Mouse (Mus musculus) brown adipose tissue, adult 24 weeks (tissue): Measurements from ENCODE around the gene Rhpn2. TPM values are rescaled to one million over a fixed set of nuclear protein-coding genes. Genes with fewer than 3 reads are reported as not detected.
"Not testable (repeated sequence)": the region's sequence is repeated elsewhere in the genome, so short reads cannot be mapped to it uniquely, and the experiment has no call there.

ENCODE experiments used
- H3K27ac ChIP-seq: fragments of 200-500 bp; replicated peaks from 2 replicates; pipeline ENCODE4 v1.5.1; 2012; ENCODE audit warnings: low read depth, mild to moderate bottlenecking, low read length
- H3K4me1 ChIP-seq: fragments of 200-500 bp; 2 replicates; pipeline ENCODE4 v1.6.1; 2012; ENCODE audit warnings: low read length, mixed read lengths; ENCODE audit not compliant: control insufficient read depth, insufficient read depth, insufficient read length
- H3K4me3 ChIP-seq: fragments of 200-500 bp; 2 replicates; pipeline ENCODE4 v1.5.1; 2012; ENCODE audit warnings: low read depth, mild to moderate bottlenecking, low read length, moderate library complexity; ENCODE audit not compliant: insufficient read depth
- polyA plus RNA-seq: library from polyadenylated mRNA; stranded (reverse); fragments of >200 nt; gene quantifications from 2 replicates; pipeline ENCODE4 v1.2.4, GENCODE M21; 2012; ENCODE audit not compliant: missing spikeins, insufficient read depth, insufficient read length

The Rhpn2 gene
- polyA plus RNA-seq = 2.0 and 3.6 TPM in 2 replicates

GRCm38 (mm10) chr7:35333692-35334526 is at the start of gene Rhpn2:
TSS of gene Rhpn2 (plus strand) at chr7:35334170.
- Histone ChIP-seq H3K27ac (no peak within 1 kb of the TSS; the same call in 1 of the 2 replicates), H3K4me1 (no peaks in the 10 kb centered on the region), H3K4me3 (peak within 1 kb of the TSS; percentile 66)

DNA sequence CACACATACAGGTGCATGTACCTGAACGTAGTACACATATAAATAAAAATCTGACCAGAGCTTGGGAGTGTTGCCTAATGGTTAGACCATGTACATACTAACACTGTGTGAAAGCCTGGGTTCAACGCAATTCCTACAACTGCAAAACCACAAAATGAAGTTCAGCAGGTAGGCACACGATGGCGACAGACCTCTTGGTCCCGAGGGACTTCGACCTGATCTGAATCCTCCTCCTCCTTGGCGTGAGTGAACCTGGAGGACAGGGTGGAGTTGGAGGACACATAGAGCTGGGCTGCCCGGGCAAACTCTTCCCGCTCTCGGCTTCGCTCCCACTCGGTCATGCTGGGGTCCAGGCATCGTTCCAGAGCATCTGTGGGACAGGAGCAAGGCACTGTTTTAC is 40.5 kb upstream of the Rhpn2 start:
- no peaks in the 10 kb centered on the region for H3K4me1 ChIP-seq
- no peak overlapping the region for H3K4me3 ChIP-seq
- no peak overlapping the region for H3K27ac ChIP-seq

DNA sequence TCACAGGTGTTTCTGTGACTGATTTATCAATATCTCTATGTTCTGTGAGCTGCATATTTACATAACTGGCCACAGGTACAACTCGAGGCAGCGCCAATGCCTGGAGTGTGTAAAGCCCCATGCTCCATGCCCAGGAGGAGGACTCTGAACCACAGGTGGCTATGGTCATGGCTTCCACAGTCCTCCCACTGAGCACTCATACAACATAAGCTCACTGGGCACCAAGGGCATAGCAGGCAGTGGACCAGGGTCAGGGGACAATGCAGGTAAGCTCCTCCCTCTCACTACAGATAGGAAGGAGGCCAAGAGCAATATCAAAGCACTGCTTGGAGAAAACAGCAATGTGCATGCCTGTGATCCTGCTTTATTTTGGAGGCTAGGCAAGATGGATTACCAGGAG is 38.3 kb upstream of the Rhpn2 start:
- H3K4me1 ChIP-seq = no peaks in the 10 kb centered on the region
- H3K27ac ChIP-seq = no peak overlapping the region
- no peak overlapping the region for H3K4me3 ChIP-seq

DNA sequence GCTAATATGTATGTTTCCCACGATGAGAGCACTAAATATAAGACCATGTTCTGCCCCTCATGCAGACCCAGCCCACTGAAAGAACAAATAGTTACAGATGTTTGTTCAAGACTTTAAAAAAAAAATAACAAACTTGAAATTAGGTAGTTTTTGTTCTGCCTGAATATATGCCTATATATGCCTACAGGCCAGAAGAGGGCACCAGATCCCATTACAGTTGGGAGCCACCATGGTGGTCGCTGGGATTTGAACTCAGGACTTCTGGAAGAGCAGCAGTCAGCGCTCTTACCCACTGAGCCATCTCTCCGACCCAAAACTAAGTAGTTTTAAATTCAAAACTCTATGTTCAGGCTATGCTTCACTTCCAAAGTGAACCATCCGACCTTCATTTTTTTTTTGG is 36.1 kb upstream of the Rhpn2 start:
- Histone ChIP-seq H3K4me1 (no peaks in the 10 kb centered on the region), H3K4me3 (no peak overlapping the region), H3K27ac (no peak overlapping the region)

- Histone ChIP-seq H3K4me1 (no peaks in the 10 kb centered on the region), H3K27ac (no peak overlapping the region; the same call in 1 of the 2 replicates), H3K4me3 (no peak overlapping the region)
These were observed 34.3 kb upstream of the Rhpn2 start for GRCm38 (mm10) chr7:35299656-35300055.

- Histone ChIP-seq H3K27ac (no peak overlapping the region), H3K4me3 (no peak overlapping the region)
These were observed 33.2 kb upstream of the Rhpn2 start for GRCm38 (mm10) chr7:35300792-35301191.

GRCm38 (mm10) chr7:35311214-35311613 is 22.8 kb upstream of the Rhpn2 start:
- no peak overlapping the region for H3K4me3 ChIP-seq
- H3K4me1 ChIP-seq = no peaks in the 10 kb centered on the region
- no peak overlapping the region for H3K27ac ChIP-seq

More at GRCm38 (mm10) chr7:35300792-35301191, 33.2 kb upstream of the Rhpn2 start:
- no peaks in the 10 kb centered on the region for H3K4me1 ChIP-seq

DNA sequence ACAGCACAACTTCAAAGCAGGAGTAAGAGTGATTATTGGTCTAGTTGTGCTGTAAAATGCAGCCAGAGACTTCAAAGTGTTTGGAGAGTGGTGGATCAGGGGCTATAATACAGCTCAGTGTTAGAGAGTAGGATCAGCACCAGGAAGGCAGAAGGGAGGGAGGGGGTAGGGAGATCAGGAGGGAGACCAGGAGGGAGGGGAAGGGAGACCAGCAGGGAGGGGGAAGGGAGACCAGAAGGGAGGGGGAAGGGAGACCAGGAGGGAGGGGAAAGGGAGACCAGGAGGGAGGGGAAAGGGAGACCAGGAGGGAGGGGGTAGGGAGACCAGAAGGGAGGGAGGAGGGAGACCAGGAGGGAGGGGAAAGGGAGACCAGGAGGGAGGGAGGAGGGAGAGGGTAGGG is 19.8 kb upstream of the Rhpn2 start:
- H3K4me3 ChIP-seq = no peak overlapping the region
- peaks cover 5% of the 10 kb centered on the region; the same call in 1 of the 2 replicates for H3K4me1 ChIP-seq

DNA sequence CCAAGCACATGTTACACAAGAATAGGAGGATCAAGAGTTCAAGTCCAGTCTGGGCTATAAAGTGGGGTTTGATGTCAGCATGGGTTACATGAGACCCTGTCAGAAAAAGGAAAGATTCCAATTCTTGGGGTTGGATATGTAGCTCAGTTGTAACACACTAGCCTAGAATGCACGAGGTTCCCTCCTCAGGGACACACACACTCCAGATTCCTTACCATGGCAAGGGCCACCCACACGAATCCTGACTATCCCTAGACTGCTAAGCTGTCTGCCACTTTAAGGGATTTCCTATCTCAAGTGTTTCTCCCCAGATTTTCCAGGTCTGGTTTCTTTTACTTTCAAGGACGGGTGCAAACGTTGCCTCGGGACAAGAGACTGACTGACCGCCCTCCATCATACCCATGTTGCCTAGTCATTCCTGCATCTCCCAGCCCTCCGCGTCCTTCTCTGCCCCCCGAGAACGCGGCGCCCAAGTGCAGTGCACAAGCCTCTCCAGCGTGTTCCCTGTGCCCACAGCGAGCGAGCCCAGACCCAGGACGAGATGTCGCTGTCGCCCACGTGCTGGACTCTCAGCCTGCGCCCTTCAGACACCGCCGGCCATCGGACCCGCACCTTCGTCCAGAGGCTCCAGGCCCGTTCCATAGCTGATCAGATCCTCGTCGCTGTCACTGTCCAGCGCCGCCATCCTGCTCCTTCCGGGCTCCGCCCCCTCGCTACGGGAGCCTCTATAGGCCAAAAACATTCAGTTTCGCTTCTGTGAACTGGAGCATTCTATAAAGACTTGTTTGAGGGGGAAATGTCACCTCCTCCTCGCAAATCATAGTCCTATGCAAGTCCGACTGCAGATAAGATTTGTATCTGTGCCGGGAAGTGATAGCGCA is 16.0 kb upstream of the Rhpn2 start, which contains the start of gene Gpatch1:
TSS of gene Gpatch1 (minus strand) at position 712 of the 881 bp plus-strand sequence.
- Histone ChIP-seq H3K27ac (peak within 1 kb of the TSS; percentile 65), H3K4me3 (peak within 1 kb of the TSS; percentile 98), H3K4me1 (peaks cover 5% of the 10 kb centered on the region; the same call in 1 of the 2 replicates)

More for the DNA sequence above, 19.8 kb upstream of the Rhpn2 start:
- no peak overlapping the region for H3K27ac ChIP-seq

- H3K27ac ChIP-seq = 0 out of 2 replicates have a peak overlapping the region, but pooled peaks have one; percentile 8
- H3K4me1 ChIP-seq, H3K4me3 ChIP-seq: not testable (repeated sequence)
These were observed 14.7 kb upstream of the Rhpn2 start for GRCm38 (mm10) chr7:35319221-35319620.

- Histone ChIP-seq H3K27ac (peak overlapping the region; percentile 75), H3K4me1 (peaks cover 5% of the 10 kb centered on the region; the same call in 1 of the 2 replicates), H3K4me3 (no peak overlapping the region)
These were observed 14.2 kb upstream of the Rhpn2 start for GRCm38 (mm10) chr7:35319755-35320154.

DNA sequence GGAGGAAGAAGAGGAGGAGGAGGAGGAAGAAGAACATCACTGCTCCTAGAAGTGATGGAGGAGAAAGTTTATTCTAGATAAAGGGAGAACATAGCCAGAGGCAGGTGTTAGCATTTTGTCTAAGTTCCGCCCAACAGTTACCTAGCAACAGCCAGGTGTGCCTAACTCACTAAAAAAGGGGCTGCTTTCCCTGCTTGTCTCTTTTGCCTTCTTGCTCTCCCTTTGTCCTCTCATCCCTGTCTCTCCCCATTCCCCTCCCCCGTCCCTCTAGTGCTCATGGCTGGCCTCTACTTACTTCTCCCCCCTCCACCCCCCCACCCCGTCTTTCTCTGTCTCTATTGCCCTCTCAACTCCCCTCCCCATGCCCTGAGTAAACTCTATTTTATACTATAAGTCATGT is 11.8 kb upstream of the Rhpn2 start:
- Histone ChIP-seq H3K27ac (no peak overlapping the region), H3K4me1 (peaks cover 5% of the 10 kb centered on the region; the same call in 1 of the 2 replicates), H3K4me3 (no peak overlapping the region)

DNA sequence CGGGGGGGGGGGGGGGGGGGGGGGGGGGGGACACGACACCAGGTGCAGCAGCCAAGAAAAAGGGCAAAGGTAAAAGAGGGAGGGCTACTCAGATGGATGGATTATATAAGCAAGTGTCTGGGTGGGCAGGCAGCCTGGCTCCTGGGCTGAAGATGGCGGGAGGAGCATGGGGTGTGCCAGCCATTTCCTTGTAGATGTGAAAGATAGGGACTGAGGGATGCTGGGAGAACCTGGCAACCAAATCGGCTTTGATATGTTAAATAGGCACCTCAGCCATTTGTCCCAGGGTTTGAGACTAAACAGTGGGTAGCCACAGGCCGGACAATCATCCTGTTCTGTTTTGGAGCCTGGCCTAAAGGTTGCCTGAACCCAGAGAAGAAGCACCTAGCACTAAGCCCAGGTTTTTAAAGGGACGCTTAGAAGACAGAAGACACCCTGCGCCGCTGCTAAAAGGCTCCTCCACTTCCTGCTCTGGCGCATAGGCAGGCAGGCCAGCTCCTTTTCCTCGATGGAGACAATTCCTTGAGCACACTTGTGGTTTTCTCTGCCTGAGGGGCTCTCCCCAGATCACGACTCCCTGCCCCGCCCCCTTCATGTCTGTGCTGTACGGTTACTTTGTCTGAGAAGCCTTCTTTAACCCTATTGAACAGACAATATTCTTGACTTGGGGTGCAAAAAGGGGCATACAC is 11.1 kb upstream of the Rhpn2 start:
- Histone ChIP-seq H3K27ac (no peak overlapping the region), H3K4me3 (no peak overlapping the region), H3K4me1 (no peaks in the 10 kb centered on the region)

- no peaks in the 10 kb centered on the region for H3K4me1 ChIP-seq
- H3K4me3 ChIP-seq = no peak overlapping the region
- no peak overlapping the region for H3K27ac ChIP-seq
These were observed 2.4 kb upstream of the Rhpn2 start for GRCm38 (mm10) chr7:35331590-35331989.
